Mouse (Mus musculus) layer of hippocampus, adult 9-10 months (tissue): ENCODE measurements at regions not wholly inside any gene's neighbourhood (a gene's known extent, or its start where the extent isn't known, plus 50 kb on each side); places are given as distances from the start of the nearest gene placed in this dataset.

ENCODE experiments used
- DNase-seq: peaks from one replicate; pipeline ENCODE4 v3.0.0; 2022; ENCODE audit warnings: low spot score

DNA sequence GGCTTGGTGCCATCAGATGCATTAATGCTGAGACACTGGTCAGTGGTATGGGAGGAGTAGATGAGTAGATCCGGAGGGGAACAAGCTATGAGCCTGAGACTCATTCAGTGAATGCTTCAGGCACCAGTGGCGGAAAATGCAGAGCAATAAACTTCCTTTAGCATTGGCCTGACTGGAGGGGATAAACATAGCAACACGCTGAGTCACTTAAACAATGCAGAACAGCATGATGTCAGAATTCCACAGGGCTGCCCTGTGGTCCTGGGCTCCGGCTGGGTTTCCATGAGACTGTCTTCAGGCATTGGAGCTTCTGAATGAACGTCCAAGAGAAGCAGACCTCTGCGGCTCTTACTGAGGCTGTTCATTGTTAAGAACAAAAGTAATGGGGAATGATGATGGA lies 145.4 kb upstream of the Gm10181 start:
- DNase-seq, result no peak

- DNase-seq, result no peak
Observed at GRCm38 (mm10) chr9:24952516-24952915, 136.7 kb upstream of the Gm10181 start.

DNA sequence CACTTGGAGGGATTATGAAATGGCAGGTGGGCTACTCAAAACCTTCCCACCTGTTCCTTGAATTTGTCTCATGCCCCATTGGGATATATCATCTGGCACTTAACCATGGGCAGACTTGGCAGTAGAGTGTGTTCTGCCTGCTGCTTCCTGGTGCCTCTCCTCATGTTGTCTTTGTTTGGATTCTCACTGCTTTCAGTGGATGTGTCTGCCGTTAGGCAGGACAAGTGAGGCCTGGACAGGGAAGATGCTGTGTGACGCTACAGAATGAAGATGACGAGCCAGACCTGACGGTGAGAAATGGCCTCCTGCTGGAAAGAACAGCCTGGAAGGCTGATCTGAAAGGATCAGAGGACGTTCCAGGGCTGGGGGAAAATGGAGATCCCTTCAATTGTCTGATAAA lies 133.6 kb upstream of the Gm10181 start:
- DNase-seq, result no peak

GRCm38 (mm10) chr9:24956566-24956965 lies 132.7 kb upstream of the Gm10181 start:
- no peak for DNase-seq

- DNase-seq, result no peak
Observed at GRCm38 (mm10) chr9:24963290-24963689, 125.9 kb upstream of the Gm10181 start.

DNA sequence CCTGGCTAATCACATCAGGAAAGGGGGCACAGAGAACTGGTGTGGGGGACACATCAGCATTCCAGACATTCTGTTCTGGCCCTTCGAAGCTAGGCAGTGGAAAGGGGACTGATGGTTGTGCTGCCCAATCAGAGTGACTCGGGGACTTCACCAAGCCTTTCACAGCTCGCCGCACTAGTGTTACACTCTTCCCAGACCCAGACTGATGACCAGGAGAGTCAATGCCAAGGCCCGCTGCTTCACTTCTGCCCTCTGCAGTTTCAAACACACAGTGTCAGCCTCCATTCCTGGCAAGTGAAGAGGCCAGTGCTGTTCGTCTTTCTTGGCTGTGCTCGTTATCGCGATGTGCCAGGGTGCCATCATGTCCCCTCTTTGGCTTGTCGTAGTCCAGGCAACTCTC lies 121.7 kb upstream of the Gm10181 start:
- DNase-seq, result no peak

GRCm38 (mm10) chr9:24974021-24974741 lies 115.0 kb upstream of the Gm10181 start:
- DNase-seq, result no peak

DNA sequence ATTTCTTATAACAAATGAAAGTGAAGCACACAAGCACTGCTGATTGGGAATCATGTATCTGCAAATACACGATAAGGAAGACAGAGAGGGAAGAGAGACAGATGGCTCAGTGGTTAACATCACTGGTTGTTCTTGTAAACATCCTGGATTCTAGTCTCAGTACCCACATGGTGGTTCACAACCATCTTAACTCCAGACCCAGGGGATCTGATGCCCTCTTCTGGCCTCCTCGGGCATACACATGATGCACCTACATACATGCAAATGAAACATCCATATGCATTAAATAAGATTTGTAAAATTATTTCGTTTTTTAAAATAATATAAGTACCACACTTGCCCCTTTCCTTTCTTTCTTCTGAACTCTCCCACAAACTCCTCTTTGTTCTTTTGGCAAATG lies 106.4 kb upstream of the Gm10181 start:
- no peak for DNase-seq

GRCm38 (mm10) chr9:24994491-24994890 lies 94.7 kb upstream of the Gm10181 start:
- no peak for DNase-seq

GRCm38 (mm10) chr9:25021095-25021691 lies 68.0 kb upstream of the Gm10181 start:
- no peak for DNase-seq

DNA sequence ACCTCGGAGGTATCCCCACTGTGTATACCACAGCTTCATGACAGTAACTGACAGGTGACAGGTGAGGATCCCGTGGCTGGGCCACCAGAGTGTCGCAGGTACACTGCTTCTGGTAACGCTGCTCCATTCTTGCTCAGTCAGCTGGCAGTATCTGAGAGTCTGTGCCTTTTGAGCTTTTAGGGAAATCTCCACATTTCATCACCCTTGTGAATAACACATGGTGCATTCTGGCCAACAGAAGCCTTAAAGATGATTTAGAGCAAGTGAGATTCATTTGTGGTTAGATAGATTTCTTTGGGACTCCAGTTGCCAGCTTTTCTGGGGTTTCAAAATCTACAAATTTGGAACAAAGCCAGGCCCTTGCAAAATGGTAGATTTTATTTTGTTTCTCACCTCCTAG lies 66.8 kb upstream of the Gm10181 start:
- DNase-seq, result no peak

DNA sequence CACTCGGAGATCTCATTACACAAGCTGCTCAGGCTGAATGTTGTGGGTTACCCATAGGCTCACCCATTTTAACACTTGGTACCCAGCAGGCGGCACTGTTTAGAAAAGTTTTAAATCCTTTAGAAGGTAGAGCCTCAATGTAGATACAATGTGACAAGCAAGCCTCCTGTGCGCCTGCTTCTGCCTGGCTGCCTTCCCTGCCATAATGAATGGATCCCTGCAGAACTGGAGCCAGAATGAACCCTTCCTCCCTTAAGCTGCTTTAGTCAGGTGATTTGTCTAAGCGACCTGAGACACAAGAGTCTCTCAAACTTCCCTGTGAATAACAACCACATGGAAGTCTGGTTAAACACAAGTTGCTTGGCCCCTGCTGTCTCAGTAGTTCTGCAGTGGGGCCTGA lies 64.7 kb upstream of the Gm10181 start:
- no peak for DNase-seq

GRCm38 (mm10) chr9:25027581-25027980 lies 61.6 kb upstream of the Gm10181 start:
- DNase-seq, result peak; percentile 59

GRCm38 (mm10) chr9:25028305-25028704 lies 60.9 kb upstream of the Gm10181 start:
- DNase-seq, result peak; percentile 37

DNA sequence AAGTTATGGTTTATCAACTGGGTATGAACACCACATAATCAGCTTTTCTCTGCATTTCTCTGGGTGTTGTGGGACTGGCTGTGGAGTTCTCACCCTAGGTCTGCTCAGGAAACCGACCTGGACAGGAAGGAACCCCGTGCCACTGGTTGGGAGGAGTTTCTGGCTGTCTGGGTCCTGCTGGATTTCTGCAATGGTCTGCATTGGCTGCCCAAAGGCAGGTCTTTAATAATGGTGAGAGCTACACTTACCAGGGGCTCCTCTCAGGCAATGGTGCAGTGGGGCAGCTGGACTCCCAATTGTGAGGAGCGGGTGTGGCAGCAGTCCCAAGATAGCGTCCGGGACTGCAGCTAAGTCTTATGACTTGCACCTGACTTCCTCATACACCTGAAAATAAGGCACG lies 57.8 kb upstream of the Gm10181 start:
- DNase-seq, result no peak
